Mouse (Mus musculus): ENCODE data around the gene Kcnj6. TPM values are rescaled to one million over a fixed set of nuclear protein-coding genes. Genes with fewer than 3 reads are reported as not detected.

Gene Kcnj6
- polyA plus RNA-seq, 1 experiment from 2014 or later = 3.3 TPM

DNA sequence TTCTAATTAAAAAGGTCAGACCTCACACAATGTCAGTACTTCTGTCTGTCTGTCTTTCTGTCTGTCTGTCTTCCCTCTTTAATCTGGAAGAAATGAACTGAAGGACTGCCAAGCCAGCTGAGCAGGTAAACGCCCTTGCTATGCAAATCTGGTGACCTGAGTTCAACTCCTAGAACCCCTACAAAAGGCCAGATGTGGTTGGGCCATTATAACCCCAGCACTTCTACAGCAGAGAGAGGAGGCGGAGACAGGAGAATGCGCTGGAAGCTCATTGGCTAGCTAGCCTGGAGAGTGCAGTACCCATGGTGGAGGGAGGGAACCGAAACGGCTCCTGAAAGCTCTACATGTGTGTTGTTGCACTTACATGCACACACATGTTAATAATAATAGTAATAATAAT lies 141.5 kb downstream of the Kcnj6 start:
- Histone ChIP-seq H3K36me3 (ENCODE audit: control insufficient read depth, insufficient read depth, low read length) (no peaks in the 10 kb centered on the region), H3K9ac (replicated peaks; ENCODE audit: low read length) (no peak overlapping the region), H3K9me3 (ENCODE audit: control insufficient read depth, low read length) (no peaks in the 10 kb centered on the region), H3K4me2 (ENCODE audit: low read length) (no peak overlapping the region), H3K4me3 (replicated peaks; ENCODE audit: low read depth, low read length) (no peak overlapping the region), H3K27me3 (ENCODE audit: control insufficient read depth, insufficient read depth, low read length) (no peaks in the 10 kb centered on the region), H3K27ac (replicated peaks; ENCODE audit: low read depth, low read length) (no peak overlapping the region), H3K4me1 (ENCODE audit: control insufficient read depth, insufficient read depth, low read length) (no peaks in the 10 kb centered on the region)
- ATAC-seq (ENCODE audit: low FRiP score, low TSS enrichment) (no peak), DNase-seq (no peak)
- WGBS = 84% methylated on average over 5 of the region's 5 CpGs

DNA sequence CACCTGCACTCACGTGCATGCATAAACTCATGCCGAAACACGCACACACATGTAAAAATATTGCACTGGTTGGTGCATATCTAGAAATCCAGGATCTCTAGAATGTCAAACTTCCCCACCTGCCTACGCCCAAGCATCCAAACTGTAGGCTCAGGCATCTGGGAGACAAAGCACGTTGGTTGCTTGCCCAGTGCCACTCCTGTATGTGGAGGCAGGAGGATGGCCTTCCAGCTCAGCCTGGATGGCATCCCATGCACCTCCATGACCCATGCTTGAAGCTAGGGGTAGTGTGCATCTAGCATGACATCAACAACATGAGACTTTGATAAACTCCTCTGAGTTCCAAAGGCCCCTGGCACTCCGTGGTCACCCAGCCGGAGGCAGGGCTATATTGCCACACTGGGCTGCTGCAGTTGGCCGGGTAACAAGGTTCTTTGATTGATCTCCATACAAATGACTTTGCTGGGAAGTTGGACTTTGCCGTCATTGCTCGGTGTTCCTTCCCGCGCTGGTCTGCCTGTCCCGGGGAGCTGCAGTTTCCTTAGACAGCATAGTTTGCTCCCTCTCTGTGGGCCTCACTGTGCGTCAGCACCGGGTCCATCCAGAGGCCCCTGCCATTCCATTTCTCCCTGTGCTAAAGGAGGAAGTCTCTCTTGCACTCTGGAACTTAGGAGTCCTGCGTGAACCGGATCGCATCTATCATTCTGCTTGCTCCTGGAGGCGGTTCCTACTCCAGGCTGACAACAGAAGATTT lies 144.9 kb downstream of the Kcnj6 start:
- H3K9me3 ChIP-seq (ENCODE audit: control insufficient read depth, low read length) = no peaks in the 10 kb centered on the region
- H3K36me3 ChIP-seq (ENCODE audit: control insufficient read depth, insufficient read depth, low read length) = no peaks in the 10 kb centered on the region
- H3K27me3 ChIP-seq (ENCODE audit: control insufficient read depth, insufficient read depth, low read length) = no peaks in the 10 kb centered on the region
- H3K9ac ChIP-seq (replicated peaks; ENCODE audit: low read length) = no peak overlapping the region
- WGBS = 76% methylated on average over 19 of the region's 19 CpGs
- H3K4me2 ChIP-seq (ENCODE audit: low read length) = no peak overlapping the region
- H3K27ac ChIP-seq (replicated peaks; ENCODE audit: low read depth, low read length) = no peak overlapping the region
- no peak for DNase-seq
- H3K4me1 ChIP-seq (ENCODE audit: control insufficient read depth, insufficient read depth, low read length) = no peaks in the 10 kb centered on the region
- H3K4me3 ChIP-seq (replicated peaks; ENCODE audit: low read depth, low read length) = no peak overlapping the region
- no peak for ATAC-seq (ENCODE audit: low FRiP score, low TSS enrichment)

DNA sequence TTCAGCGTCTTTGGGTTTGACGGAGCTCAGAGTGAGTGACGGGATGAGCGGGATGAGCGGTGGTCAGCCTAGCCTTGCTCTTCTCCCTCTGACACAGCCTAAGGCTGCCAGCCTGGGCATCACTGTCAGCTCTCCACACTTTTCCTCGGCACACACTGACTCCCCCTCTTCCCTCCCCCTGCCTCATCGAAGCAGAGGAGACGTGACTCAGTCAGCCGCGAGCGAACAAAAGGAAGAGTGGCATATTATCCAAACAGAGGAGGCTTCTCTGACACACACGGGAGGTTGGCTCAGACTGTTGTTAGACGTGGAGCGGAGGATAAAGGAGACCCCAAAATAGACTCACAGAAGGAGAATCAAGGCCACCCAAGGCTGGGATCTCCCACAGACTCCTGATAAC lies 147.1 kb downstream of the Kcnj6 start:
- WGBS = 30% methylated on average over 14 of the region's 14 CpGs
- H3K9ac ChIP-seq (replicated peaks; ENCODE audit: low read length) = no peak overlapping the region
- no peak overlapping the region for H3K27ac ChIP-seq (replicated peaks; ENCODE audit: low read depth, low read length)
- H3K4me3 ChIP-seq (replicated peaks; ENCODE audit: low read depth, low read length) = no peak overlapping the region
- 0 out of 2 replicates have a peak overlapping the region, but pooled peaks have one; percentile 1 for H3K4me2 ChIP-seq (ENCODE audit: low read length)
- no peaks in the 10 kb centered on the region for H3K4me1 ChIP-seq (ENCODE audit: control insufficient read depth, insufficient read depth, low read length)
- no peaks in the 10 kb centered on the region for H3K9me3 ChIP-seq (ENCODE audit: control insufficient read depth, low read length)
- DNase-seq (peak; percentile 36), ATAC-seq (ENCODE audit: low FRiP score, low TSS enrichment) (no peak)
- H3K36me3 ChIP-seq (ENCODE audit: control insufficient read depth, insufficient read depth, low read length) = no peaks in the 10 kb centered on the region
- H3K27me3 ChIP-seq (ENCODE audit: control insufficient read depth, insufficient read depth, low read length) = no peaks in the 10 kb centered on the region

DNA sequence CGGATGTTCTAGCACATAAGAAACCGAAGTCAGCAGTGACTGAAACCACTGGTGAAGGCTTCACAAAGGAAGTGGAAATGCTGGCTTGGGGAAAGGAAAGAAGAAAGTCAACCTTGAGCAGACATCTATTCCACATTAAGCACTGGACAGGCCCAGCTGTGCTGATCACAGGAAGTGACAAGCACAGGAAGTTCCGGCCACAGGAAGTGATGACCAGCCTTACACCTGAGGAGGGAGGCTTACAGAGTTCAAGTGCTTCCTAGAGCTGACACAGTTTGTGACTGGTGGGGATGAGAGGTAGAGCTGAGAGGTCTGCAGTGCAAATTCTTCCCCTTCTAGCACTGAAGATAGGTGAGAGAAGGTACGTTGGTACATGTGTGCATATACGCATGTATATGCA lies 151.5 kb downstream of the Kcnj6 start:
- DNase-seq (no peak), ATAC-seq (ENCODE audit: low FRiP score, low TSS enrichment) (no peak)
- no peaks in the 10 kb centered on the region for H3K27me3 ChIP-seq (ENCODE audit: control insufficient read depth, insufficient read depth, low read length)
- no peak overlapping the region for H3K4me3 ChIP-seq (replicated peaks; ENCODE audit: low read depth, low read length)
- 94% methylated on average over 5 of the region's 5 CpGs for WGBS
- no peaks in the 10 kb centered on the region for H3K4me1 ChIP-seq (ENCODE audit: control insufficient read depth, insufficient read depth, low read length)
- no peaks in the 10 kb centered on the region for H3K9me3 ChIP-seq (ENCODE audit: control insufficient read depth, low read length)
- no peak overlapping the region for H3K9ac ChIP-seq (replicated peaks; ENCODE audit: low read length)
- H3K4me2 ChIP-seq (ENCODE audit: low read length) = no peak overlapping the region
- no peak overlapping the region for H3K27ac ChIP-seq (replicated peaks; ENCODE audit: low read depth, low read length)
- no peaks in the 10 kb centered on the region for H3K36me3 ChIP-seq (ENCODE audit: control insufficient read depth, insufficient read depth, low read length)

DNA sequence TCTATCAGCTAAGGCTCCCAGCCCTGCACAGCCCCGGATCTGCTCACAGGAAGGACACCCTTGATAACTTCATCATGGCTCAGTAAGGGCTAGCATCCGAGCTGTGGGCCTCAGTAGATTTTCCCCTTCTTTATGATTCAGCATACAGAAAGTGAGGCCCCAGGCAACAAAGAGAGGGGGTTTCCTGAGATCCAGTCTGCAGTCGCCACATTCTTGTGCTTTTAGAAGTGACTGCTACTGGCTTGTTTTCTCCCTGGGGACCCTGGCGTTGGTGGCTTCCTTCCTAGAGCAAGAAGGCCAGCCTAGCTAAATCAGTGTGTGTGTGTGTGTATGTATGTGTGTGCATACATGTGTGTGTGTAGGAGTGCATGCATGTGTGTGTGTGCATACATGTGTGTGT lies 152.7 kb downstream of the Kcnj6 start:
- H3K9me3 ChIP-seq (ENCODE audit: control insufficient read depth, low read length) = no peaks in the 10 kb centered on the region
- no peaks in the 10 kb centered on the region for H3K36me3 ChIP-seq (ENCODE audit: control insufficient read depth, insufficient read depth, low read length)
- H3K27ac ChIP-seq (replicated peaks; ENCODE audit: low read depth, low read length) = no peak overlapping the region
- ATAC-seq (ENCODE audit: low FRiP score, low TSS enrichment) (no peak), DNase-seq (no peak)
- H3K9ac ChIP-seq (replicated peaks; ENCODE audit: low read length) = no peak overlapping the region
- H3K4me3 ChIP-seq (replicated peaks; ENCODE audit: low read depth, low read length) = no peak overlapping the region
- no peaks in the 10 kb centered on the region for H3K4me1 ChIP-seq (ENCODE audit: control insufficient read depth, insufficient read depth, low read length)
- H3K4me2 ChIP-seq (ENCODE audit: low read length) = no peak overlapping the region
- 54% methylated on average over 4 of the region's 4 CpGs for WGBS
- no peaks in the 10 kb centered on the region for H3K27me3 ChIP-seq (ENCODE audit: control insufficient read depth, insufficient read depth, low read length)

DNA sequence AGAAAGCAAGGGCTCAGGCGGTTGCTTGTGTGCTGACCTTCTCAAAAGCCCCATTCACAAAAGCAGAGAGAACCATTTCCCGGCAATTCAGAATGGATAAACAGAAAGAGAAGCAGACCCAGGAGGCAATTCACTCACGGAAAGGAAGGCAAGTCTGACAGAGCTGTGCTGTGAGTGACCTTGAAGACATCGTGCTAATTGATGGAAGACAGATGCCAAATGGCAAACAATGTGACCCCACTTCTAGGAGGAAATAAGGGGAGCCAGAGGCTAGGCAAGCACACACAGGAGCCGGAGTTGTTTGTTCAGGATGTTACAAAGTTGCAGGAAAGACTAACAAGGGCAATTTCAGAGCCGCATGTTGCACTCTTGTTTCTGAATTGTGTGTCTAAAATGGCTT lies 158.1 kb downstream of the Kcnj6 start:
- H3K27ac ChIP-seq (replicated peaks; ENCODE audit: low read depth, low read length) = no peak overlapping the region
- DNase-seq (no peak), ATAC-seq (ENCODE audit: low FRiP score, low TSS enrichment) (no peak)
- H3K9ac ChIP-seq (replicated peaks; ENCODE audit: low read length) = no peak overlapping the region
- no peaks in the 10 kb centered on the region for H3K27me3 ChIP-seq (ENCODE audit: control insufficient read depth, insufficient read depth, low read length)
- no peaks in the 10 kb centered on the region for H3K4me1 ChIP-seq (ENCODE audit: control insufficient read depth, insufficient read depth, low read length)
- no peaks in the 10 kb centered on the region for H3K9me3 ChIP-seq (ENCODE audit: control insufficient read depth, low read length)
- H3K4me2 ChIP-seq (ENCODE audit: low read length) = no peak overlapping the region
- 70% methylated on average over 6 of the region's 6 CpGs for WGBS
- H3K36me3 ChIP-seq (ENCODE audit: control insufficient read depth, insufficient read depth, low read length) = no peaks in the 10 kb centered on the region
- H3K4me3 ChIP-seq (replicated peaks; ENCODE audit: low read depth, low read length) = no peak overlapping the region

DNA sequence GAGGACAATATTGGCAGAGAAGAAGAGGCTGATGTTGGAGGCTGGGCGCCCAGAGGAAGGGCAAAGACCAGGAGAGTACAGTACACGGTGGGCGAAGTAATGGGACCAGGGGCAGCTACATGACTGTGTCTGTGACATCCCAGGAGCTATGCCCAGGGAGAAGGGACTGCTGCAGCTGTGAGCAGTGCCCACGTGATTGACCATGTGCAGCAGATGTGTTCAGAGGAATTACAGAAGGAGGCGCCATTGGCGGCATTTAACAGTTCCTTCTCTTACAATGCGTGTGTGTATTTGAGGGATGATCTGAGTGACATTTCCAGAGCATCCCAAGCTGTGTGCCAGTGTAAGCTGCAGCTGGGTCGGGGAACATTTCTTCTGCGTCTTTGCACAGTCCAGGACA lies 159.6 kb downstream of the Kcnj6 start:
- H3K27me3 ChIP-seq (ENCODE audit: control insufficient read depth, insufficient read depth, low read length) = no peaks in the 10 kb centered on the region
- no peak for DNase-seq
- no peak overlapping the region for H3K27ac ChIP-seq (replicated peaks; ENCODE audit: low read depth, low read length)
- H3K4me3 ChIP-seq (replicated peaks; ENCODE audit: low read depth, low read length) = no peak overlapping the region
- H3K4me1 ChIP-seq (ENCODE audit: control insufficient read depth, insufficient read depth, low read length) = no peaks in the 10 kb centered on the region
- H3K9ac ChIP-seq (replicated peaks; ENCODE audit: low read length) = no peak overlapping the region
- no peaks in the 10 kb centered on the region for H3K36me3 ChIP-seq (ENCODE audit: control insufficient read depth, insufficient read depth, low read length)
- no peaks in the 10 kb centered on the region for H3K9me3 ChIP-seq (ENCODE audit: control insufficient read depth, low read length)
- no peak overlapping the region for H3K4me2 ChIP-seq (ENCODE audit: low read length)
- 80% methylated on average over 9 of the region's 9 CpGs for WGBS
- no peak for ATAC-seq (ENCODE audit: low FRiP score, low TSS enrichment)

DNA sequence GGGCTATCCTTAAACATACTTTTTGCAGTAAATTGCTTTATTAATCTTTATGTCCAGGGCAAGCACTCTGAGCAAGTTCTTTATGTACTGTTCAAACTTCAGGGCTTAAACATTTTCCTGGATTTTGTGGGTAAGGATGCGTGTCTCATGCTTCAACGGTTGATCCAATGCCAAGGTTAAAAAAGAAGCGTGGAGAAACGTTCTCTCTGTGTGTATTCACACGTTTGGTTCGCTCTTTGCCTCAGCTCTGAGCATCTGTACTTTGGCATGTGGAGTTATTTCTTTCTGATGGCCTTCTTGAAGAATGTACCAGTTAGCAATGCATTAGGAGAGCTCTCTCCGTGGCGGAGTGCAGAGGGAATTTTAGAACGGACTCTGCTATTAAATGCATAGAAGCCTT lies 163.0 kb downstream of the Kcnj6 start:
- ATAC-seq (ENCODE audit: low FRiP score, low TSS enrichment) = no peak
- Histone ChIP-seq H3K4me1 (ENCODE audit: control insufficient read depth, insufficient read depth, low read length) (no peaks in the 10 kb centered on the region), H3K27me3 (ENCODE audit: control insufficient read depth, insufficient read depth, low read length) (no peaks in the 10 kb centered on the region), H3K36me3 (ENCODE audit: control insufficient read depth, insufficient read depth, low read length) (no peaks in the 10 kb centered on the region), H3K27ac (replicated peaks; ENCODE audit: low read depth, low read length) (no peak overlapping the region), H3K4me3 (replicated peaks; ENCODE audit: low read depth, low read length) (no peak overlapping the region), H3K9me3 (ENCODE audit: control insufficient read depth, low read length) (no peaks in the 10 kb centered on the region), H3K9ac (replicated peaks; ENCODE audit: low read length) (no peak overlapping the region), H3K4me2 (ENCODE audit: low read length) (no peak overlapping the region)
- WGBS = 90% methylated on average over 9 of the region's 9 CpGs
- DNase-seq = no peak

DNA sequence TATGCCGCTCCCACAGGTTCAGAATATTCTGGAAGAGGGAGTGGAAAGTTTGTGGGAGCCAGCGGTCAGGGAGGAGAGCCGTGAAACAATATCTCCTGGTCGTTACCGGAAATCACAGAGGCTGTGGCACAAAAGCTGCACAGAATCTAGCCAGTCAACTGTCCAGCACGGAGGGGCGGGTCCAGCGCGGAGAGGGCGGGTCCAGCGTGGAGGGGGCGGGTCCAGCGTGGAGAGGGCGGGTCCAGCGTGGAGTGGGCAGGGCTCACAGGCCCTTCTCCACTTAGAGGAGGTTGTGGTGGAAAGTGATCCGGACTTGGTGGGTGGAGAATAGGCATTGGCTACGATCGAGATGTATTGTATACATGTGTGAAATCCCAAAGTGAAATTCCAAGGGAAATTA lies 169.3 kb downstream of the Kcnj6 start:
- Histone ChIP-seq H3K36me3 (ENCODE audit: control insufficient read depth, insufficient read depth, low read length) (no peaks in the 10 kb centered on the region), H3K27me3 (ENCODE audit: control insufficient read depth, insufficient read depth, low read length) (no peaks in the 10 kb centered on the region), H3K9ac (replicated peaks; ENCODE audit: low read length) (no peak overlapping the region), H3K27ac (replicated peaks; ENCODE audit: low read depth, low read length) (no peak overlapping the region), H3K4me1 (ENCODE audit: control insufficient read depth, insufficient read depth, low read length) (no peaks in the 10 kb centered on the region), H3K4me3 (replicated peaks; ENCODE audit: low read depth, low read length) (no peak overlapping the region), H3K9me3 (ENCODE audit: control insufficient read depth, low read length) (no peaks in the 10 kb centered on the region), H3K4me2 (ENCODE audit: low read length) (no peak overlapping the region)
- WGBS = 91% methylated on average over 18 of the region's 18 CpGs
- ATAC-seq (ENCODE audit: low FRiP score, low TSS enrichment) (no peak), DNase-seq (no peak)

Measured in midbrain, embryonic 14.5 days (tissue).